Mouse (Mus musculus) G1E (cell line): ENCODE measurements around the gene Exo1. TPM values are rescaled to one million over a fixed set of nuclear protein-coding genes. Genes with fewer than 3 reads are reported as not detected.
A peak's percentile ranks its signal among the peaks of the same experiment; 100 is the strongest.

Source experiments
- ATAC-seq: 2 replicates; pipeline ENCODE4 v1.8.0; 2016; ENCODE audit warnings: mild to moderate bottlenecking; ENCODE audit not compliant: insufficient number of reproducible peaks, poor library complexity, low FRiP score, severe bottlenecking; ENCODE audit errors: extremely low read depth
- DNase-seq: peaks from one replicate; pipeline ENCODE4 v3.0.0; 2012; ENCODE audit warnings: low spot score
- H3K27me3 ChIP-seq: 2 replicates; pipeline ENCODE4 v1.6.1; 2012; ENCODE audit warnings: mild to moderate bottlenecking, low read length, inconsistent platforms; ENCODE audit not compliant: insufficient read depth
- H3K36me3 ChIP-seq: replicated peaks from 2 replicates; pipeline ENCODE3; 2012; ENCODE audit warnings: mild to moderate bottlenecking, inconsistent platforms
- H3K4me1 ChIP-seq: 2 replicates; pipeline ENCODE4 v1.6.1; 2012; ENCODE audit warnings: low read depth, low read length, inconsistent platforms, mixed read lengths; ENCODE audit not compliant: insufficient read depth
- H3K4me3 ChIP-seq: 2 replicates; pipeline ENCODE4 v1.5.1; 2012; ENCODE audit warnings: low read depth, mild to moderate bottlenecking, inconsistent platforms, low read length, moderate library complexity, mixed read lengths
- H3K9me3 ChIP-seq: replicated peaks from 2 replicates; pipeline ENCODE4 v1.6.1; 2012; ENCODE audit warnings: inconsistent platforms
- CTCF ChIP-seq: IDR thresholded peaks from 2 replicates; pipeline ENCODE4 v1.5.1; 2012; ENCODE audit warnings: low read depth, low read length, inconsistent platforms, mixed read lengths
- GATA1 ChIP-seq: IDR thresholded peaks from 2 replicates; pipeline ENCODE4 v1.6.1; 2012; ENCODE audit warnings: borderline replicate concordance, low read length, inconsistent platforms, mixed read lengths
- GATA2 ChIP-seq: IDR thresholded peaks from 2 replicates; pipeline ENCODE4 v1.6.1; 2012; ENCODE audit warnings: low read depth, low read length, inconsistent platforms, borderline replicate concordance
- POLR2AphosphoS5 ChIP-seq: IDR thresholded peaks from 2 replicates; pipeline ENCODE4 v1.6.1; 2012; ENCODE audit warnings: low read depth, low read length, inconsistent platforms; ENCODE audit not compliant: insufficient replicate concordance
- TAL1 ChIP-seq: conservative IDR thresholded peaks from 2 replicates; pipeline ENCODE4 v1.6.1; 2012; ENCODE audit warnings: low read depth, low read length, inconsistent platforms, mixed read lengths
- polyA plus RNA-seq: library from polyadenylated mRNA; stranded (reverse); fragments of >175 nt; gene quantifications from 2 replicates; pipeline ENCODE4 v1.2.3, GENCODE M21; 2012
- total RNA-seq, 2 experiments: library from RNA; stranded (forward) in 1 of 2; stranded (reverse) in 1 of 2; fragments of 200-1000 nt in 1 of 2; fragments of >200 nt in 1 of 2; fragmentation: Nextera tagmentation in 1 of 2; gene quantifications; 2 replicates each; pipeline ENCODE4 v1.2.3; 2014 to 2017

Gene Exo1
- 53.2 and 54.9 TPM in 2 replicates for total RNA-seq (2014; fragmentation: Nextera tagmentation)
- total RNA-seq (2017) = 49.5 and 59.3 TPM in 2 replicates
- 2.6 and 2.7 TPM in 2 replicates for polyA plus RNA-seq

DNA sequence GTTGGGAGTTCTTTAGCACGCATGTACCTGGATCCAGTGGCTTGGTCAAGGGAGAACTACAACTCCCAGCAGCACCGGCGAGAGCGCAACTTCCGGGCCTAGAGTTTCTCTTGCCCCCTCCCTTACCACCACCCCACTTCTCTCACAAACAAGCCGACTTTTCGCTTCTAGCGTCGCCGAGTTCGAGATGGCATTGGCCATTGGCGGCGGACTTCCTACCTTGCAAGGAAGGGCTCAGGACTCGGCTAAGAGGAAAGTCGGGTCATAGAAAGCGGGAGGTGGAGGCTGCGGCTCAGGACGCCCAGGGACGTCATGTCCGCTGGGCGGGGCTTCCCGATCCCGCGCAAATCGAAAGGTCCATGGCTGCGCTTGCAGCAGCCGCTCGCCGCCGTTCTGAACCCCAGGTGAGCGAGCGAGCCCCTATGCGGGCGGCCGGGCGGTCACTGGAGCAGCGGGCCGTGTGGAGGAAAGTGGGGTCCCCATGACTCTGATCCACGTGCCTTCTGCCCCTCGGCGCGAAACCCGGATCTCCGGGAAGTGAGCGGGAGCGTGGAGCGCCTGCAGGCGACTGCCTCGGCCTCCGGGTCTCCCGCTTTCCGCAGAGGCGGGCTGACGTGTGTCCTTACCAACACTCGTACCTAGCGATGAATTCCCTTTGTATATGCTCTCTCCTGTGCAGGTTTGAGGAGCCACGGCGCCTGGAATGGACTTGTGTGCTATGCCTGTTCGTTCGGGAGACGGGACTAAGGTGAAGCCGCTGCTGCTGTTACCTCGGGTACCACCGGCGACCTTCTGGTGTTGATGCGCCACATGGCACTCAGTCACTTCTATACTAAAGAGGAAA is at the start of gene Exo1:
TSS of gene Exo1 (plus strand) at position 129 of the 844 bp plus-strand sequence.
- TF ChIP-seq CTCF = no peak
- TF ChIP-seq GATA1 = no peak
- no peak for TF ChIP-seq POLR2AphosphoS5
- TF ChIP-seq GATA2 = no peak
- TF ChIP-seq TAL1 = no peak
- DNase-seq (peak; percentile 78), ATAC-seq (peak; percentile 96)
- H3K36me3 ChIP-seq = peaks cover 42% of the 10 kb centered on the region
- no peaks in the 10 kb centered on the region for H3K9me3 ChIP-seq
- H3K4me3 ChIP-seq = peak within 1 kb of the TSS; percentile 91
- H3K27me3 ChIP-seq = no peaks in the 10 kb centered on the region
- H3K4me1 ChIP-seq = peaks cover 35% of the 10 kb centered on the region

DNA sequence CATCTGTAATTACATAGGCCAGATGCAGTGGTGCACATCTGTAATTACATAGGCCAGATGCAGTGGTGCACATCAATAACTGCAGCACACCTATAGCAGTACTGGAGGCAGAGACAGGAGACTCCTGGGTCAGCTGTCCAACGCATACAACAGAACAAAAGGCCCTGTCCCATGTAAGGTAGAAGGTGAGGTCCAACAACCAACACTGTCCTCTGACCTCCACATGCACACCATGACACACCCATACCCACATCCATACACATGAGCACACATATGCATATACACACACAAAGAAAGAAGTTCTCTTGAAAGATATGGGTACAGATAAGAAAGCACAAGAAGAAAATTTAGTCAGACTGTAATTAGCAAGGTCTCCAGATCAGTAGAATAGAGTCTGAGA is 24.9 kb upstream of the Exo1 start:
- TF ChIP-seq GATA2 (no peak), TAL1 (no peak), POLR2AphosphoS5 (no peak)
- Histone ChIP-seq H3K9me3 (no peaks in the 10 kb centered on the region), H3K4me3 (no peak overlapping the region), H3K36me3 (no peaks in the 10 kb centered on the region), H3K27me3 (no peaks in the 10 kb centered on the region), H3K4me1 (no peaks in the 10 kb centered on the region)
- DNase-seq (no peak), ATAC-seq (no peak)

- no peak for TF ChIP-seq POLR2AphosphoS5
- no peak for TF ChIP-seq GATA1
- TF ChIP-seq CTCF = no peak
- TF ChIP-seq TAL1 = no peak
- TF ChIP-seq GATA2 = no peak
- Histone ChIP-seq H3K36me3 (no peaks in the 10 kb centered on the region), H3K4me3 (no peak overlapping the region), H3K4me1 (no peaks in the 10 kb centered on the region), H3K9me3 (no peaks in the 10 kb centered on the region), H3K27me3 (0 out of 2 replicates have a peak, but pooled peaks cover 2% of the 10 kb centered on the region)
- no peak for DNase-seq
- no peak for ATAC-seq
Measured at GRCm38 (mm10) chr1:175867050-175867449, 13.3 kb upstream of the Exo1 start.

DNA sequence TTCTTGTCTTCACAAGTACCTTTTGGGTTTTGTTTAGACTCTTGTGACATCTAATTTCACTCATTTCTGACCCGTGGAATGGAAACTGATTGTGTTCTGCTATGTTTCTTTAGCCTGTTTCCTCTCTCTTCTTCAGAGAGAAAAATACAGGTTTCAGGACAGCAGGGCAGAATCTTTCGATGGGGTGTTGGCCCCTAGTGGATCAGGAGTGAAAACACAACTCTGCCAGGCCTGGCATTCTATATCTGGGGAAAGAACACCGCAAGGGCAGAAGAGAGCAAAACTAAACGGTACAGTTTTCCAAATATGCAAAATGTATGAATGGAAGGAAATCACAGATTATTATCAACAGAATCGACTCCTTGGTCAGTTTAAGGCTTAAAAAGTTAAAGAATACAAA is 12.8 kb upstream of the Exo1 start:
- no peak for DNase-seq
- TF ChIP-seq GATA1 (no peak), POLR2AphosphoS5 (no peak)
- no peak for ATAC-seq
- Histone ChIP-seq H3K27me3 (0 out of 2 replicates have a peak, but pooled peaks cover 2% of the 10 kb centered on the region), H3K36me3 (no peaks in the 10 kb centered on the region), H3K4me1 (no peaks in the 10 kb centered on the region), H3K9me3 (no peaks in the 10 kb centered on the region), H3K4me3 (no peak overlapping the region)

GRCm38 (mm10) chr1:175870716-175871115 is 9.7 kb upstream of the Exo1 start:
- H3K4me3 ChIP-seq = no peak overlapping the region
- H3K9me3 ChIP-seq = no peaks in the 10 kb centered on the region
- TF ChIP-seq TAL1 (no peak), POLR2AphosphoS5 (no peak), GATA1 (no peak), GATA2 (no peak), CTCF (no peak)
- no peaks in the 10 kb centered on the region for H3K4me1 ChIP-seq
- DNase-seq (no peak), ATAC-seq (no peak)
- H3K27me3 ChIP-seq = peaks cover 7% of the 10 kb centered on the region; the same call in 1 of the 2 replicates
- no peaks in the 10 kb centered on the region for H3K36me3 ChIP-seq

DNA sequence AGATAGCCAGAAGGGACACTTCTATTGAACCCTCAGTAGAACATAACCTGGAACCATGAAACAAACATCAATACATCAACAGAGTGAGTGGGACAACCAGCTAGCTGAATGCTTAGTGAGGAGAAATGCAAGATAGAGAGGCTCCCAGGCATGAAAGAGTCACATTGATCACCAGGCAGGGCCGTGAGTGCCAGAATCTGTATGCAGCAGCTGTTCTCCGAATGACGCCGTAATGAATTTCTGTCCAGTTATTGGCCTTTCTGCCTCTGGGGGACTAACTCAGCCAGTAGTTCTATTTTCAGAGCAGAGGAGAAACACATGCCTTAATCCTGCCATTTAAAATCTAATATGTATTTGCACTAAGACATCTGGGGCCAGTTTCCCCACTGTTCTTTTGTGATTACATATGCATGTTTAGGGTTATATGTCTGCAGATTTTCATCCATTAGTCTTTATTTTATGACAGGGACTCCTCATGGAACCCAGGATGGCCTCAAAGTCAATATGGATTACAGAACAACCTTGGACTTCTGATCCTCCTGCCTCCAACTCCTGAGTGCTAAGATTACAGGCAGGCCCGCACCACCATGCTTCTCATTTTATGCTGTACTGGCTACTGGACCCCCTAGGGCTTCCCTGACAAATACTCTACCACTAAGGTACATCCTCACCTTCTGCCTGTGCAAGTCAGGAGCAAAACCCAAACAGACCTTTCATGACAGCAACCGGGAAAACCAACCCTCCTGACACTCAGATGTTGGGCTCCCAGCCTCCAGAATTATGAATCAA is 8.2 kb upstream of the Exo1 start:
- Histone ChIP-seq H3K9me3 (no peaks in the 10 kb centered on the region), H3K4me3 (no peak overlapping the region), H3K4me1 (no peaks in the 10 kb centered on the region), H3K27me3 (peaks cover 7% of the 10 kb centered on the region; the same call in 1 of the 2 replicates), H3K36me3 (no peaks in the 10 kb centered on the region)
- no peak for TF ChIP-seq GATA2
- TF ChIP-seq TAL1 = no peak
- no peak for TF ChIP-seq POLR2AphosphoS5
- TF ChIP-seq GATA1 = no peak
- no peak for TF ChIP-seq CTCF
- no peak for ATAC-seq
- DNase-seq = no peak
